Comparison of ENCODE assay signal across 27 mouse cellular contexts in the genomic region with DNA sequence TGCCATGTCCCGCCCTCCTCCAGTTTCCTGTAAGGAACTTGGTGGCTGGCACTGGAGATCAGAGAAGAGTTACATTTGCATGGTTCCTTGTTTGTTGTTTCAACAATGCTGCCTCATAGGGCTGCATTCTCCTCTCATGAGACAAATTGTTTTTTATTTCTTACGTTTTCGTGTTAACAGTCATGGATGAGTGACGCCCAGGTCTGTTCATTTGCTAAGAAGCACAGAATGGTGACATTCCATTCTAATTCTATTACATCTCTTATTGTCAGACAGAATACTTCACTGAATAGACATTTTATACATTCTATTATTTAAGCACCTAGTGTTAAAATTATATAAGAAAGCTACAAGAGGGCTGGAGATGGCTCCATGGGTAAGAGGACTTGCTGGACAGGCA.
"Had no signal": no experiment of that assay in that cellular context is flagged by ENCODE, and none has a peak within 500 bp of the region (broad histone marks: within the 10 kb centered on the region; RNA-seq: fewer than 3 reads in every experiment).

No protein-coding gene starts in this region.

- H3K4me3 ChIP-seq: embryonic facial prominence, embryonic 10.5 days; embryonic facial prominence, embryonic 12.5 days; embryonic facial prominence, embryonic 13.5 days; embryonic facial prominence, embryonic 15.5 days; erythroblast, embryonic 14.5 days; forebrain, embryonic 10.5 days; forebrain, embryonic 12.5 days; forebrain, embryonic 13.5 days; forebrain, embryonic 15.5 days; gastrocnemius, adult 2 months; heart, adult 2 months had no signal

- H3K36me3 ChIP-seq: embryonic facial prominence, embryonic 10.5 days; embryonic facial prominence, embryonic 12.5 days; embryonic facial prominence, embryonic 13.5 days; embryonic facial prominence, embryonic 15.5 days; forebrain, embryonic 10.5 days; forebrain, embryonic 12.5 days; forebrain, embryonic 15.5 days had no signal

- H3K9ac ChIP-seq: embryonic facial prominence, embryonic 12.5 days; embryonic facial prominence, embryonic 13.5 days; embryonic facial prominence, embryonic 15.5 days; forebrain, embryonic 12.5 days; forebrain, embryonic 13.5 days; forebrain, embryonic 15.5 days; forebrain, postnatal 0 days had no signal

- ATAC-seq: forebrain, embryonic 13.5 days; forebrain, embryonic 14.5 days; forebrain, embryonic 15.5 days; forebrain, embryonic 16.5 days; forebrain, postnatal 0 days had no signal

- H3K9me3 ChIP-seq: embryonic facial prominence, embryonic 10.5 days; embryonic facial prominence, embryonic 12.5 days; embryonic facial prominence, embryonic 13.5 days; embryonic facial prominence, embryonic 15.5 days; forebrain, embryonic 10.5 days; forebrain, embryonic 12.5 days; forebrain, embryonic 13.5 days; forebrain, embryonic 15.5 days had no signal

- H3K4me1 ChIP-seq: embryonic facial prominence, embryonic 10.5 days; embryonic facial prominence, embryonic 12.5 days; embryonic facial prominence, embryonic 13.5 days; embryonic facial prominence, embryonic 15.5 days; forebrain, embryonic 10.5 days; forebrain, embryonic 12.5 days had no signal

- H3K27ac ChIP-seq: embryonic facial prominence, embryonic 10.5 days; embryonic facial prominence, embryonic 12.5 days; embryonic facial prominence, embryonic 13.5 days; embryonic facial prominence, embryonic 15.5 days; forebrain, embryonic 10.5 days; forebrain, embryonic 12.5 days; forebrain, embryonic 13.5 days; forebrain, embryonic 15.5 days; gastrocnemius, adult 2 months; heart, adult 2 months had no signal

- H3K4me2 ChIP-seq: embryonic facial prominence, embryonic 12.5 days; embryonic facial prominence, embryonic 13.5 days; embryonic facial prominence, embryonic 15.5 days; forebrain, embryonic 12.5 days; forebrain, embryonic 13.5 days; forebrain, embryonic 15.5 days had no signal

- H3K27me3 ChIP-seq: embryonic facial prominence, embryonic 12.5 days; embryonic facial prominence, embryonic 13.5 days; embryonic facial prominence, embryonic 15.5 days; forebrain, embryonic 12.5 days; forebrain, embryonic 13.5 days; forebrain, embryonic 15.5 days had no signal

- DNase-seq: cerebellum, adult 8-10 months; cerebellum, adult 9-10 months; cerebellum, adult 9-11 months; cerebellum, postnatal 10 days; cerebellum, postnatal 14 days; cerebellum, postnatal 25 days; cerebellum, postnatal 36 days; embryo, embryonic 11 days; forebrain, postnatal 0 days; gastrocnemius, adult 2 months; gastrocnemius, postnatal 10 days; gastrocnemius, postnatal 14 days; gastrocnemius, postnatal 25 days; gastrocnemius, postnatal 36 days; heart, adult 18-20 months; heart, adult 2 months had no signal
